Mouse (Mus musculus): ENCODE results near the gene Olfr690. TPM values are rescaled to one million over a fixed set of nuclear protein-coding genes. Genes with fewer than 3 reads are reported as not detected.
"Not testable (repeated sequence)": the region's sequence is repeated elsewhere in the genome, so short reads cannot be mapped to it uniquely, and the experiment has no call there.

Gene Olfr690
- not detected in 2 replicates for polyA plus RNA-seq (2016; fragmentation: Nextera tagmentation; extraction: Ambion mirVana)

DNA sequence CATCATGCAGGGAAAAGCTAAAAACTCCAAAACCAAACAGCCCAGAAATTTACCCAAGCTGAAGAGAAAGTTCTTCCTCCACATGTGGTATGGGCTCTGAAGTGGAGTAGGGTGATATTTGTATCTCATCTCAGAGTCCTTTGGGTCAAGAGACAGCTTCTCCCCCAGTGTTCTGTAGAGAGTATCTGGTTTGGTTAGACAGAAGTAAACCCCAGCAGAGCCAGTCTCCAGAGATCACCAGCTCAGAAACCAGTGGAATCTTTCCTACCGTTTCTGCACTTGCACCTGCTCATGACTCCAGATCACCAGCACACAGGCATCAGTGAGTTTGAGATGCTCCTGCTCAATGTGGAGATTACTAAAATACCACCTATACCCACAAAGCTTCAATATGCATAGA is at the start of gene Olfr690:
Olfr690 (minus strand) TSS at position 101 of the 400 bp plus-strand sequence.
- no peaks in the 10 kb centered on the region for H3K9me3 ChIP-seq
- H3K4me1 ChIP-seq: no peaks in the 10 kb centered on the region
- no peaks in the 10 kb centered on the region for H3K27me3 ChIP-seq
- H3K4me2 ChIP-seq: no peak within 1 kb of the TSS
- no peak within 1 kb of the TSS for H3K4me3 ChIP-seq (replicated peaks)
- WGBS: 83% methylated on average over 1 of the region's 1 CpGs
- H3K36me3 ChIP-seq (replicated peaks): no peaks in the 10 kb centered on the region
- H3K9ac ChIP-seq: no peak within 1 kb of the TSS
- no peak within 1 kb of the TSS for H3K27ac ChIP-seq
- ATAC-seq (ENCODE audit: low FRiP score): no peak

DNA sequence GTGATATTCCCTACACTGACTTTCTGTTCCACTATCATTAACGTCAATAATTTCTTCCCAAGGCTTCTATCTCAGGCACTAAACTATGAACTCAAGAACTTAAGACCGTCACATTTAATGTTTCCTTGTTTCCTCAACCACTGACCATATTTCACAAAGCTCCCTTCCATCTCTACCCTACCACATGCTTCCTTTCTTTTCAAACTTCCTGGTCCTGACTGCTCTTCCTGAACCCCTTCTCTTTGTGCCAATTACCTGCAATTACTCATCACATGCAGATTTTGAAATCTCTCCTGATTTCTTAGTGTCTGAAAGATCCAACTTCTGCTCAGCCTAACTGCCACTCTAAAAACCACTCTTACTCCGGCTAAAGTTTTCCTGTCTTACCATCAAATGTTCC is 46.4 kb upstream of the Olfr690 start:
- H3K9ac ChIP-seq: no peak overlapping the region

DNA sequence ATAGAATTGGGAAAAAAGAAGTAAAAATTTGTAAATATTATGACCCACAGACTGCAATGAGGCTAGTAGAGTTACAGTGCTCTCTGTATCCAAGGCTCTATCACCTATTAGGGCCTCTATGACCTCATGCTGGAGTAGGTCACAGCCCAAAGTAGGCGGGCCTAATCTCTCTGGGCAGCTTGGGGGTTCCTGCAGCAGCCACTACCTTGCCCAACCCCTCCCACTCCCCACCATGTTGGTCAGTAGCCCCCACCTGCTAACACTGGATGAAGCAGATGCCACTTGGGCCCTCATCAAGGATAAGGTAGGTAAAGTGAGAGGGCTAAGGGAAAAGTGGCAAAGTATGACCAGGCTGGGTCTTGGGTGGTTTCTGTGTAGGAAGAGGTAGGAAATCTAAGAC is 41.0 kb upstream of the Olfr690 start, which contains the start of gene Gm5901:
Gm5901 (plus strand) TSS at position 173 of the 400 bp plus-strand sequence.
- Histone ChIP-seq H3K4me3 (replicated peaks) (no peak within 1 kb of the TSS), H3K27ac (no peak within 1 kb of the TSS), H3K4me1 (no peaks in the 10 kb centered on the region), H3K27me3 (no peaks in the 10 kb centered on the region), H3K4me2 (no peak within 1 kb of the TSS), H3K9ac (no peak within 1 kb of the TSS), H3K36me3 (replicated peaks) (peaks cover 60% of the 10 kb centered on the region), H3K9me3 (no peaks in the 10 kb centered on the region)
- 88% methylated on average over 1 of the region's 1 CpGs for WGBS
- ATAC-seq (ENCODE audit: low FRiP score): no peak

More for the DNA sequence above, 46.4 kb upstream of the Olfr690 start:
- H3K4me1 ChIP-seq: no peaks in the 10 kb centered on the region
- no peak for ATAC-seq (ENCODE audit: low FRiP score)
- H3K9me3 ChIP-seq: no peaks in the 10 kb centered on the region
- H3K4me3 ChIP-seq (replicated peaks): no peak overlapping the region
- H3K4me2 ChIP-seq: no peak overlapping the region
- H3K27me3 ChIP-seq: no peaks in the 10 kb centered on the region
- no peak overlapping the region for H3K27ac ChIP-seq
- H3K36me3 ChIP-seq (replicated peaks): peaks cover 88% of the 10 kb centered on the region
- 92% methylated on average over 3 of the region's 3 CpGs for WGBS

DNA sequence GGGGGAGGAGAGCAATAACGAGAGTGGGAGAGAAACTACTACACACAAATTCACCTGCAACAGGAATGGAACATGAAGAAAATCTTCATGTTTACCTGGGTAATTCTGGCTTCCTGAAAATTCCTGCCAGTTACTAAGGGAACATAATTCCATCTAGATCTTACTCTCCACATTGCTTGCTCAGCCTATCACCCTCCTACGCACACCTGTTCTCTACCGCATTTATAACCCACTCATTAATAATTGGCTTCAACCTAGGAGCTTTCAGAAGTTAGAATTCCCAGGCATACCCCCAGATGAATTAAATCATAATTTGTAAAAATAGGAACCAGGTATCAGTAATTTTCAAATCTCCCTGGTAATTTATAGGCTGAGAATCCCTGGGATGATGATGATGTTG is 40.1 kb upstream of the Olfr690 start:
- Histone ChIP-seq H3K36me3 (replicated peaks) (peaks cover 51% of the 10 kb centered on the region), H3K4me1 (no peaks in the 10 kb centered on the region), H3K4me2 (no peak overlapping the region), H3K4me3 (replicated peaks) (no peak overlapping the region), H3K27ac (no peak overlapping the region), H3K27me3 (no peaks in the 10 kb centered on the region), H3K9ac (no peak overlapping the region), H3K9me3 (no peaks in the 10 kb centered on the region)
- 97% methylated on average over 3 of the region's 3 CpGs for WGBS
- ATAC-seq (ENCODE audit: low FRiP score): no peak

DNA sequence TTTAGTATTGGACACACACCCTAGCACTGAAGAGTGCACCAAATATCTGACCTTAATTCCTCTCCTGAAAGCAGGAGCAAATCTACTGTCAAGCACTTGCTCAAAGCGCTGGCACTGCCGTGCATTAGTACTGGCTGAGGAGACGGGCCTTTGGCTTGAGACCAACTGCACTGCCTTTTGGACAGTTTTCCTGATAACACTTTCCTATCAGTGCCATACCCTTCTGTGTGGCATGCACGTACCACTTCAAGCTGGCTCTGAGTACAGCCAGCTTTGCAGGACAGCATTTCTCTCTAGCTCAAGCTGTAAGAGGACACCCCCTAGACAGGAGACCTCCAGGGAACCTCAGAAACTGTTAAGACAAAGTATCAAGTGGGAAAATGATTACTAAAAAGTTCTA is 39.6 kb upstream of the Olfr690 start:
- 89% methylated on average over 4 of the region's 4 CpGs for WGBS
- H3K4me2 ChIP-seq: no peak overlapping the region
- H3K9me3 ChIP-seq: no peaks in the 10 kb centered on the region
- no peak overlapping the region for H3K4me3 ChIP-seq (replicated peaks)
- H3K36me3 ChIP-seq (replicated peaks): peaks cover 47% of the 10 kb centered on the region
- H3K9ac ChIP-seq: no peak overlapping the region
- H3K4me1 ChIP-seq: no peaks in the 10 kb centered on the region
- no peak overlapping the region for H3K27ac ChIP-seq
- no peaks in the 10 kb centered on the region for H3K27me3 ChIP-seq
- no peak for ATAC-seq (ENCODE audit: low FRiP score)

DNA sequence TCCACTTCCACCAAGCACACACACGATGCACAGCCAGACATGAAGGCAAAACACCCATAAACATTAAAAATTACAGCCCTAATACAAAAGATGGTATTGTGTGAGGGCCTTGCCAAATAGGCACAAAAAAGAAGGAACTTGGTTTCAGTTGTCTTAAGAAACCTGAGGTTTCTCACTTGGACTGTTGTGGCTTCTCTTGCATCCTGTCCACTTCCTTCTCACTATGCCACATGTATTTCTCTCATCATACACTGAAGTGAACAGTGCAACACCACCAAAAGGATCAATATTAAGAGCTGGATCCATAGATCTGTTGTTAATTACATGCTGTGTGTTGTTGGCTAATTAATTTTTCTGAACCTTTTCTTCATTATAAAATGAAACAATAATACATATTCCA is 39.0 kb upstream of the Olfr690 start:
- H3K9me3 ChIP-seq: no peaks in the 10 kb centered on the region
- 75% methylated on average over 1 of the region's 1 CpGs for WGBS
- no peaks in the 10 kb centered on the region for H3K27me3 ChIP-seq
- no peak overlapping the region for H3K27ac ChIP-seq
- no peak for ATAC-seq (ENCODE audit: low FRiP score)
- peaks cover 41% of the 10 kb centered on the region for H3K36me3 ChIP-seq (replicated peaks)
- no peaks in the 10 kb centered on the region for H3K4me1 ChIP-seq
- no peak overlapping the region for H3K4me2 ChIP-seq
- H3K9ac ChIP-seq: no peak overlapping the region
- H3K4me3 ChIP-seq (replicated peaks): no peak overlapping the region

DNA sequence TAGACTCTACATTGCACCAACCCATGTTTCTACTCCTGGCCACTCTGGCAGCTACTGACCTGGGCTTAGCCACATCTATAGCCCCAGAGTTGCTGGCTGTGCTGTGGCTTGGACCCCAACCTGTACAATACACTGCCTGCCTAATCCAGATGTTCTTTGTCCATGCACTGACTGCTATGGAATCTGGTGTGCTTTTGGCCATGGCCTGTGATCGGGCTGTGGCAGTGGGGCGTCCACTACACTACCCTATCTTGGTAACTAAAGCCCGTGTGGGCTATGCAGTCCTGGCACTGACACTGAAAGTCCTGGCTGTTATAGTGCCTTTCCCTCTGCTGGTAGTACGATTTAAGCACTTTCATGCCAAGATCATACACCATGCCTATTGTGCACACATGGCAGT is 34.6 kb upstream of the Olfr690 start:
- Histone ChIP-seq H3K36me3 (replicated peaks) (peaks cover 14% of the 10 kb centered on the region; the same call in 1 of the 2 replicates), H3K27me3 (no peaks in the 10 kb centered on the region), H3K4me3 (replicated peaks) (no peak overlapping the region), H3K9me3 (no peaks in the 10 kb centered on the region), H3K27ac (no peak overlapping the region), H3K9ac (no peak overlapping the region), H3K4me1 (no peaks in the 10 kb centered on the region), H3K4me2 (no peak overlapping the region)
- no peak for ATAC-seq (ENCODE audit: low FRiP score)
- 96% methylated on average over 4 of the region's 4 CpGs for WGBS

DNA sequence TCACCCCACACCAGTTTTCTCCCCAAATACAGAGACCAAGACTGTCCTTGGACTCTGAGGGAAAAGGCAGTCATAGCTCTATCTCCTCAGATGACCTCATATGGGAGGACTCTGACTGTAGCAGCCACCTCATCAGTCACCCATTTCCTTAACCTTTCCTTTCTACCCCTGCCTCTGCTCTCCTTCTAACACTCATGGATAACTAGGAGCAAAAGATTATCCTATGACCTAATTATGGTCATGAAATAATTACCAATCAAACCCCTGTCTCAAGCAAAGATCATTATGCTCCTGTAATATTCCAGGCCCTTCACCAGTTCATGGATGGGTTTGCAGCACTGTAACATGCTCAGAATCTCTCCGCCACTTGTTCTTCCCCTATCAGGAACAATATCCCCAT is 34.0 kb upstream of the Olfr690 start, which contains the start of gene Olfr692:
Olfr692 (plus strand) TSS at position 301 of the 400 bp plus-strand sequence.
- no peaks in the 10 kb centered on the region for H3K9me3 ChIP-seq
- H3K4me3 ChIP-seq (replicated peaks): no peak within 1 kb of the TSS
- no peaks in the 10 kb centered on the region for H3K4me1 ChIP-seq
- H3K4me2 ChIP-seq: no peak within 1 kb of the TSS
- no peak within 1 kb of the TSS for H3K27ac ChIP-seq
- no peak within 1 kb of the TSS for H3K9ac ChIP-seq
- H3K36me3 ChIP-seq (replicated peaks): peaks cover 12% of the 10 kb centered on the region; the same call in 1 of the 2 replicates
- 100% methylated on average over 1 of the region's 1 CpGs for WGBS
- no peak for ATAC-seq (ENCODE audit: low FRiP score)
- H3K27me3 ChIP-seq: no peaks in the 10 kb centered on the region

DNA sequence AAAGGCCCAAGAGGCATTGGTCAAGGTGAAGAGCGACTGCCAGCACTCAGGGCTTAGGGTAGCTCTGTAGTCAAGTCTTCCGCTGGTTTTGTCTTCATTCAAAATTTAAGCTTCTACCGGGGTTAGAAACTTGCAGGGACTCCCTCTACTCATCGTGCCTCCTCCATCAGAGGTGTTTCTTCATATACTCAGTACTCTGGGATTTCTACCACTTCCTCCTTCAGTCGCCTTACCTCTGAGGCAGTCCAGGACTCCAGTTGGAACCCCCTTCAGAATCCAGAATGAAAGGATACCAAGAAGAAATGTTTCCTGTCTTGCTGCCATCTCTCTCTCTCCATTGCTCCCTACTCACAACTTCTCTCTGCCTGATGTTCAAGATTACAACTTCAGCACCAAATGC is 33.4 kb upstream of the Olfr690 start:
- Histone ChIP-seq H3K27ac (no peak overlapping the region), H3K4me1 (no peaks in the 10 kb centered on the region), H3K27me3 (no peaks in the 10 kb centered on the region), H3K9ac (no peak overlapping the region), H3K36me3 (replicated peaks) (0 out of 2 replicates have a peak, but pooled peaks cover 7% of the 10 kb centered on the region), H3K4me3 (replicated peaks) (no peak overlapping the region), H3K4me2 (no peak overlapping the region), H3K9me3 (no peaks in the 10 kb centered on the region)
- ATAC-seq (ENCODE audit: low FRiP score): no peak
- WGBS: 87% methylated on average over 5 of the region's 5 CpGs

DNA sequence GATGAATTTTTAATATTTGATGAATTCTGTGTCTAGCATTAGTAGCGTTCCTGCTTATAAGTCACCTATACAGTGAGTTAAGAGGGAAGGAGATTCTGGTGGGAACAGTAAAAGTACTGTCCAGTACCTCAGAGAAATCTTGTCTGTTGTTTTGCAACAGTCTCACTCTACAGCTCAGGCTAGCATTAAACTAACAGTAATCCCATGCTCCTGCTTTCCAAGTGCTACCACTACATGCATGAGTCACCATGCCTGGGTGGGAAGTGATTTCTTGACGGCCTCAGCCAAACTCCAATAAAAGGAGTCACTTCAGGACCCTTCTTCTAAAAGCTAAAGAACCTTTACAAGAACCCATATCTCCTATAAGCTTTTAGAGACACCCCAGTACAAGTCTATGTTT is 27.8 kb upstream of the Olfr690 start:
- Histone ChIP-seq H3K4me2 (no peak overlapping the region), H3K9ac (no peak overlapping the region), H3K4me3 (replicated peaks) (no peak overlapping the region), H3K27me3 (no peaks in the 10 kb centered on the region), H3K27ac (no peak overlapping the region), H3K4me1 (no peaks in the 10 kb centered on the region), H3K36me3 (replicated peaks) (no peaks in the 10 kb centered on the region), H3K9me3 (no peaks in the 10 kb centered on the region)
- no peak for ATAC-seq (ENCODE audit: low FRiP score)
- 85% methylated on average over 2 of the region's 2 CpGs for WGBS

DNA sequence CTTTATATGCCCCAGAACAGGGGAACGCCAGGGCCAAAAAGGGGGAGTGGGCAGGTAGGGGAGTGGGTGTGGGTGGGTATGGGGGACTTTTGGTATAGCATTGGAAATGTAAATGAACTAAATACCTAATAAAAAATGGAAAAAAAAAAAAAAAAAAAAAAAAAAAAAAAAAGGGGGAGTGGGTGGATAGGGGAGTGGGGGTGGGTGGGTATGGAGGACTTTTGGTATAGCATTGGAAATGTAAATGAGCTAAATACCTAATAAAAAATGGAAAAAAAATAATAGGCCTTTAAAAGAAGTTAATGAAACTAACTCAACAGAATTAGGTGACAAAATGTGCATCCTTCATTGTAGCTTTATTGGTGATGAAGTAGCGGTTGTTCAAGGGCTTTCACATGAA is 22.6 kb upstream of the Olfr690 start:
- WGBS: 98% methylated on average over 1 of the region's 2 CpGs
- not testable (repeated sequence) for H3K4me2 ChIP-seq; H3K36me3 ChIP-seq (replicated peaks); H3K9me3 ChIP-seq; H3K4me3 ChIP-seq (replicated peaks); H3K27me3 ChIP-seq; H3K4me1 ChIP-seq; H3K27ac ChIP-seq; H3K9ac ChIP-seq
- peak; percentile 70; the same call in 1 of the 2 replicates for ATAC-seq (ENCODE audit: low FRiP score)

DNA sequence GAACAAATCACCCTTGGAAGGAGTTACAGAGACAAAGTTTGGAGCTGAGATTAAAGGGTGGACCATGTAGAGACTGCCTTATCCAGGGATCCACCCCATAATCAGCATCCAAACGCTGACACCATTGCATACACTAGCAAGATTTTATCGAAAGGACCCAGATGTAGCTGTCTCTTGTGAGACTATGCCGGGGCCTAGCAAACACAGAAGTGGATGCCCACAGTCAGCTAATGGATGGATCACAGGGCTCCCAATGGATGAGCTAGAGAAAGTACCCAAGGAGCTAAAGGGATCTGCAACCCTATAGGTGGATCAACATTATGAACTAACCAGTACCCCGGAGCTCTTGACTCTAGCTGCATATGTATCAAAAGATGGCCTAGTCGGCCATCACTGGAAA is 22.2 kb upstream of the Olfr690 start:
- H3K9me3 ChIP-seq; H3K36me3 ChIP-seq (replicated peaks); H3K9ac ChIP-seq; H3K4me3 ChIP-seq (replicated peaks); H3K27me3 ChIP-seq; H3K4me1 ChIP-seq; H3K4me2 ChIP-seq; ATAC-seq (ENCODE audit: low FRiP score); H3K27ac ChIP-seq: not testable (repeated sequence)
- WGBS: no CpG with 5 or more reads among the region's 5 CpGs

DNA sequence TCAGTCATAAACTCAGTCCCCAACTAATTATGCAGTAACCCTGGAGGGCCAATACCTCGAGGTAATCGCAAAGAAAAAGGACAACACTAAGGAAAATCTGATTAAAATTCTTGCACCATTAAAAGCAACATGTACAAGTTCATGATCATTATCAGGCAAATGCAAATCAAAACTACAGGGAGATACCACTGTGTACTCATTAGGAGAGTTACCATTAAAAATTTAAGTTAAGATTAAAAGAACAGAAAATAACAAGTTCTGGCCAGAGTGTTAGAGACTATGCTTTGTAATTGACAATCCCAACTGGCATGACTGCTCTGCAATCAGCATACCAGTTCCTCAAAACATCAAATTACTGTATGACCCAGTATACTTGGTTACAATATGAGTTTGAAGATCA is 8.8 kb upstream of the Olfr690 start:
- H3K4me3 ChIP-seq (replicated peaks): no peak overlapping the region
- no peak overlapping the region for H3K27ac ChIP-seq
- no peak overlapping the region for H3K4me2 ChIP-seq
- H3K27me3 ChIP-seq: no peaks in the 10 kb centered on the region
- no peaks in the 10 kb centered on the region for H3K4me1 ChIP-seq
- H3K9me3 ChIP-seq: no peaks in the 10 kb centered on the region
- 68% methylated on average over 2 of the region's 2 CpGs for WGBS
- no peak overlapping the region for H3K9ac ChIP-seq
- H3K36me3 ChIP-seq (replicated peaks): no peaks in the 10 kb centered on the region
- no peak for ATAC-seq (ENCODE audit: low FRiP score)
